Mouse (Mus musculus): ENCODE data around the gene Atg4a-ps. TPM values are rescaled to one million over a fixed set of nuclear protein-coding genes. Genes with fewer than 3 reads are reported as not detected.

Gene Atg4a-ps
- polyA plus RNA-seq, 1 experiment from 2014 or later, result 0.38 TPM

DNA sequence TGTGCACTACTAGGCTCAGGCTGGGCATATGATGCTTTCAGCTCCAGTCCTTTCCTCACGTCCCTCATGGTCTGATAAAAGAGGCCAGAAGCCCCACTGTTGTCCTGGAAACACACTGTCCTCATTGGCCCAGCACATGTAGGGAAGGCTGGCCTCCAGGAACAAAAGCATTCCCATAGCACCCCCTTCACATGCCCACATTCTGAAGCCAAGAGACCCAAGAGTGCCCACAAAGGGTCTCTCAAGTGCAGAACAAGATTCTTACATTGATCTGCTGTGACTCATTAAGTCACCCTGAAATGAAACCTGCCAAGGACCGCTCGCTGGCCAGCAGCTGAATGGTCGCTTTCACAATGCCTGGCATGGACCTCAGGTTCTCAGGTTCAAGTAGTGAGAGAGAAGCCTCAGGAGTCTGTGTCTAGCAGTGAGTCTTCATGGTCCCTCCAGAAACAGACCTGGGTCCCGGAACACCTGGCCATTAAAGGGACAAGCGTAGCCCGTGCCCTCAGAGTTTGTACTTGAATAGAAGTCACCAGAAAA is 50.5 kb downstream of the Atg4a-ps start:
- Histone ChIP-seq H3K9ac (no peak overlapping the region), H3K4me3 (no peak overlapping the region), H3K9me3 (no peaks in the 10 kb centered on the region), H3K4me1 (replicated peaks) (0 out of 2 replicates have a peak, but pooled peaks cover 6% of the 10 kb centered on the region), H3K27ac (no peak overlapping the region), H3K4me2 (no peak overlapping the region), H3K36me3 (no peaks in the 10 kb centered on the region), H3K27me3 (no peaks in the 10 kb centered on the region)
- no peak for ATAC-seq (ENCODE audit: low FRiP score)
- WGBS, result 78% methylated on average over 7 of the region's 7 CpGs

Small RNA genes lying within 50 kb of the gene (microRNA-seq; reads per million reads assigned to microRNA genes)
- gene Gm25325, result not detected

Other genes with a start within 250 kb of the Atg4a-ps start
- gene Syt6, start 70.8 kb downstream of the Atg4a-ps start, polyA plus RNA-seq (2015; fragmentation: Nextera tagmentation; extraction: Ambion mirVana), result 11.3 and 11.8 TPM in 2 replicates
- 7.3 and 8.7 TPM in 2 replicates for gene Olfml3, start 91.9 kb upstream of the Atg4a-ps start, polyA plus RNA-seq (2015; fragmentation: Nextera tagmentation; extraction: Ambion mirVana)
- gene Gm10964, start 93.3 kb upstream of the Atg4a-ps start, polyA plus RNA-seq (2015; fragmentation: Nextera tagmentation; extraction: Ambion mirVana), result not detected in 2 replicates
- 11.8 and 13.3 TPM in 2 replicates for gene Hipk1, start 145.5 kb upstream of the Atg4a-ps start, polyA plus RNA-seq (2015; fragmentation: Nextera tagmentation; extraction: Ambion mirVana)
- gene Dclre1b, start 163.4 kb upstream of the Atg4a-ps start, polyA plus RNA-seq (2015; fragmentation: Nextera tagmentation; extraction: Ambion mirVana), result 22.2 and 23.4 TPM in 2 replicates
- gene Ap4b1, start 163.5 kb upstream of the Atg4a-ps start, polyA plus RNA-seq (2015; fragmentation: Nextera tagmentation; extraction: Ambion mirVana), result 22.9 and 25.1 TPM in 2 replicates
- gene Gm43064, start 163.5 kb upstream of the Atg4a-ps start, polyA plus RNA-seq (2015; fragmentation: Nextera tagmentation; extraction: Ambion mirVana), result 0.53 TPM in 1 of 2 replicates, not detected in the other
- 0.17 and 0.41 TPM in 2 replicates for gene Bcl2l15, start 186.5 kb upstream of the Atg4a-ps start, polyA plus RNA-seq (2015; fragmentation: Nextera tagmentation; extraction: Ambion mirVana)
- 0.38 and 0.47 TPM in 2 replicates for gene Ptpn22, start 213.7 kb upstream of the Atg4a-ps start, polyA plus RNA-seq (2015; fragmentation: Nextera tagmentation; extraction: Ambion mirVana)